Mouse (Mus musculus) G1E (cell line): Measurements from ENCODE around the gene Arhgef18. TPM values are rescaled to one million over a fixed set of nuclear protein-coding genes. Genes with fewer than 3 reads are reported as not detected.

Experiments used
- ATAC-seq: 2 replicates; pipeline ENCODE4 v1.8.0; 2016; ENCODE audit warnings: mild to moderate bottlenecking; ENCODE audit not compliant: insufficient number of reproducible peaks, poor library complexity, low FRiP score, severe bottlenecking; ENCODE audit errors: extremely low read depth
- DNase-seq: peaks from one replicate; pipeline ENCODE4 v3.0.0; 2012; ENCODE audit warnings: low spot score
- H3K27me3 ChIP-seq: 2 replicates; pipeline ENCODE4 v1.6.1; 2012; ENCODE audit warnings: mild to moderate bottlenecking, low read length, inconsistent platforms; ENCODE audit not compliant: insufficient read depth
- H3K36me3 ChIP-seq: replicated peaks from 2 replicates; pipeline ENCODE3; 2012; ENCODE audit warnings: mild to moderate bottlenecking, inconsistent platforms
- H3K4me1 ChIP-seq: 2 replicates; pipeline ENCODE4 v1.6.1; 2012; ENCODE audit warnings: low read depth, low read length, inconsistent platforms, mixed read lengths; ENCODE audit not compliant: insufficient read depth
- H3K4me3 ChIP-seq: 2 replicates; pipeline ENCODE4 v1.5.1; 2012; ENCODE audit warnings: low read depth, mild to moderate bottlenecking, inconsistent platforms, low read length, moderate library complexity, mixed read lengths
- H3K9me3 ChIP-seq: replicated peaks from 2 replicates; pipeline ENCODE4 v1.6.1; 2012; ENCODE audit warnings: inconsistent platforms
- CTCF ChIP-seq: IDR thresholded peaks from 2 replicates; pipeline ENCODE4 v1.5.1; 2012; ENCODE audit warnings: low read depth, low read length, inconsistent platforms, mixed read lengths
- GATA1 ChIP-seq: IDR thresholded peaks from 2 replicates; pipeline ENCODE4 v1.6.1; 2012; ENCODE audit warnings: borderline replicate concordance, low read length, inconsistent platforms, mixed read lengths
- GATA2 ChIP-seq: IDR thresholded peaks from 2 replicates; pipeline ENCODE4 v1.6.1; 2012; ENCODE audit warnings: low read depth, low read length, inconsistent platforms, borderline replicate concordance
- POLR2AphosphoS5 ChIP-seq: IDR thresholded peaks from 2 replicates; pipeline ENCODE4 v1.6.1; 2012; ENCODE audit warnings: low read depth, low read length, inconsistent platforms; ENCODE audit not compliant: insufficient replicate concordance
- TAL1 ChIP-seq: conservative IDR thresholded peaks from 2 replicates; pipeline ENCODE4 v1.6.1; 2012; ENCODE audit warnings: low read depth, low read length, inconsistent platforms, mixed read lengths
- polyA plus RNA-seq: library from polyadenylated mRNA; stranded (reverse); fragments of >175 nt; gene quantifications from 2 replicates; pipeline ENCODE4 v1.2.3, GENCODE M21; 2012
- total RNA-seq, 2 experiments: library from RNA; stranded (forward) in 1 of 2; stranded (reverse) in 1 of 2; fragments of 200-1000 nt in 1 of 2; fragments of >200 nt in 1 of 2; fragmentation: Nextera tagmentation in 1 of 2; gene quantifications; 2 replicates each; pipeline ENCODE4 v1.2.3; 2014 to 2017

Arhgef18 gene
- total and polyA plus RNA-seq, 3 experiments: 13.0 to 37.6 (median 13.3) TPM

DNA sequence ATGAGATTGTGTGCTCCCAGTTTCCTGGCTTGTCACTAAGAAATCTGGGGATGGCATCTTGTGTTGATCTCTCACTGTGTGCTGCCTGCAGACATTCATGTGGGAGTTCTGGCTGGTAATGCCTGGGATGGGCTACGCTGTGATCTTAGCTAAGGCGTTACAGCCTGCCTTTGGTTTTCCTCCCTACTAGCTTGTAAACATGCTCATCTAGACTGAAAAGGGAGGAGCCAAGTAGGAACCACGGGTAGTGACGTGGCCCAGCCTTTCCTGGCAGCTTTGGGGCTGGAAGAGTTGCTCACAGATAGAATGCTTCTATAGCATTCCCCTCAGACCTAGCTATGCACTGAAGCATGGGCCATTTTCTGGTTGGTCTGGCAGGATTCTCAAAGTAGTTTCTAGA, 109.4 kb downstream of the Arhgef18 start:
- Histone ChIP-seq H3K36me3 (peaks cover 40% of the 10 kb centered on the region), H3K4me1 (peaks cover 29% of the 10 kb centered on the region), H3K9me3 (no peaks in the 10 kb centered on the region), H3K27me3 (no peaks in the 10 kb centered on the region), H3K4me3 (no peak overlapping the region)
- TF ChIP-seq CTCF (no peak), GATA2 (no peak), GATA1 (no peak), POLR2AphosphoS5 (no peak), TAL1 (no peak)
- ATAC-seq: no peak
- no peak for DNase-seq

Other genes with a start within 250 kb of the Arhgef18 start
- gene Insr, start 113.4 kb upstream of the Arhgef18 start, total RNA-seq (2014; fragmentation: Nextera tagmentation): 2.1 TPM in 1 of 2 replicates, not detected in the other
- 0.23 and 0.38 TPM in 2 replicates for gene Insr, start 113.4 kb upstream of the Arhgef18 start, total RNA-seq (2017)
- 0.02 TPM in 2 replicates for gene Insr, start 113.4 kb upstream of the Arhgef18 start, polyA plus RNA-seq
- gene A430078G23Rik, start 39.6 kb upstream of the Arhgef18 start, total RNA-seq (2014; fragmentation: Nextera tagmentation): 0.24 TPM in 1 of 2 replicates, not detected in the other
- gene A430078G23Rik, start 39.6 kb upstream of the Arhgef18 start, total RNA-seq (2017): 0.44 and 0.46 TPM in 2 replicates
- 0.15 and 0.20 TPM in 2 replicates for gene A430078G23Rik, start 39.6 kb upstream of the Arhgef18 start, polyA plus RNA-seq
- 5.0 and 5.6 TPM in 2 replicates for gene Pex11g, start 74.7 kb downstream of the Arhgef18 start, total RNA-seq (2014; fragmentation: Nextera tagmentation)
- gene Pex11g, start 74.7 kb downstream of the Arhgef18 start, total RNA-seq (2017): 1.9 and 2.1 TPM in 2 replicates
- gene Pex11g, start 74.7 kb downstream of the Arhgef18 start, polyA plus RNA-seq: 1.1 and 1.2 TPM in 2 replicates
- not detected in 2 replicates for gene Tex45, start 77.9 kb downstream of the Arhgef18 start, total RNA-seq (2014; fragmentation: Nextera tagmentation)
- 0.11 TPM in 1 of 2 replicates, not detected in the other for gene Tex45, start 77.9 kb downstream of the Arhgef18 start, total RNA-seq (2017)
- not detected in 2 replicates for gene Tex45, start 77.9 kb downstream of the Arhgef18 start, polyA plus RNA-seq
- gene Zfp358, start 100.1 kb downstream of the Arhgef18 start, total RNA-seq (2014; fragmentation: Nextera tagmentation): 25.7 and 26.6 TPM in 2 replicates
- 6.6 and 7.4 TPM in 2 replicates for gene Zfp358, start 100.1 kb downstream of the Arhgef18 start, total RNA-seq (2017)
- 19.2 and 22.7 TPM in 2 replicates for gene Zfp358, start 100.1 kb downstream of the Arhgef18 start, polyA plus RNA-seq
- gene Mcoln1, start 107.5 kb downstream of the Arhgef18 start, total RNA-seq (2014; fragmentation: Nextera tagmentation): 42.4 and 43.6 TPM in 2 replicates
- gene Mcoln1, start 107.5 kb downstream of the Arhgef18 start, total RNA-seq (2017): 41.5 and 46.9 TPM in 2 replicates
- gene Mcoln1, start 107.5 kb downstream of the Arhgef18 start, polyA plus RNA-seq: 144 and 171 TPM in 2 replicates
- gene Pnpla6, start 122.4 kb downstream of the Arhgef18 start, total RNA-seq (2014; fragmentation: Nextera tagmentation): 39.8 and 61.5 TPM in 2 replicates
- gene Pnpla6, start 122.4 kb downstream of the Arhgef18 start, total RNA-seq (2017): 33.9 and 34.3 TPM in 2 replicates
- gene Pnpla6, start 122.4 kb downstream of the Arhgef18 start, polyA plus RNA-seq: 21.4 and 25.1 TPM in 2 replicates
- not detected in 2 replicates for gene C330021F23Rik, start 175.0 kb downstream of the Arhgef18 start, total RNA-seq (2014; fragmentation: Nextera tagmentation)
- 0.49 and 1.2 TPM in 2 replicates for gene C330021F23Rik, start 175.0 kb downstream of the Arhgef18 start, total RNA-seq (2017)
- not detected in 2 replicates for gene C330021F23Rik, start 175.0 kb downstream of the Arhgef18 start, polyA plus RNA-seq
- gene Camsap3, start 194.3 kb downstream of the Arhgef18 start, total RNA-seq (2014; fragmentation: Nextera tagmentation): not detected in 2 replicates
- gene Camsap3, start 194.3 kb downstream of the Arhgef18 start, total RNA-seq (2017): not detected in 2 replicates
- gene Camsap3, start 194.3 kb downstream of the Arhgef18 start, polyA plus RNA-seq: not detected in 2 replicates
- gene Xab2, start 228.3 kb downstream of the Arhgef18 start, total RNA-seq (2014; fragmentation: Nextera tagmentation): 35.4 and 38.8 TPM in 2 replicates
- 47.1 and 48.4 TPM in 2 replicates for gene Xab2, start 228.3 kb downstream of the Arhgef18 start, total RNA-seq (2017)
- gene Xab2, start 228.3 kb downstream of the Arhgef18 start, polyA plus RNA-seq: 47.9 and 48.9 TPM in 2 replicates
- gene Pet100, start 228.5 kb downstream of the Arhgef18 start, total RNA-seq (2014; fragmentation: Nextera tagmentation): 25.8 and 52.9 TPM in 2 replicates
- 116 and 136 TPM in 2 replicates for gene Pet100, start 228.5 kb downstream of the Arhgef18 start, total RNA-seq (2017)
- 17.7 and 22.2 TPM in 2 replicates for gene Pet100, start 228.5 kb downstream of the Arhgef18 start, polyA plus RNA-seq
- not detected in 2 replicates for gene Pcp2, start 232.5 kb downstream of the Arhgef18 start, total RNA-seq (2014; fragmentation: Nextera tagmentation)
- gene Pcp2, start 232.5 kb downstream of the Arhgef18 start, total RNA-seq (2017): 0.38 TPM in 1 of 2 replicates, not detected in the other
- not detected in 2 replicates for gene Pcp2, start 232.5 kb downstream of the Arhgef18 start, polyA plus RNA-seq
- 224 and 287 TPM in 2 replicates for gene Stxbp2, start 237.9 kb downstream of the Arhgef18 start, total RNA-seq (2014; fragmentation: Nextera tagmentation)
- gene Stxbp2, start 237.9 kb downstream of the Arhgef18 start, total RNA-seq (2017): 181 and 203 TPM in 2 replicates
- gene Stxbp2, start 237.9 kb downstream of the Arhgef18 start, polyA plus RNA-seq: 399 and 514 TPM in 2 replicates